Mouse (Mus musculus): ENCODE measurements around the gene Stx6. TPM values are rescaled to one million over a fixed set of nuclear protein-coding genes. Genes with fewer than 3 reads are reported as not detected.

The Stx6 gene
- polyA plus RNA-seq, 1 experiment from 2014 or later: 45.7 TPM

- 84% methylated on average over 12 of the region's 12 CpGs for WGBS
- H3K9me3 ChIP-seq (replicated peaks; ENCODE audit: control insufficient read depth, low read length): no peaks in the 10 kb centered on the region
- no peak overlapping the region for H3K9ac ChIP-seq (ENCODE audit: low read length)
- H3K4me3 ChIP-seq (replicated peaks; ENCODE audit: low read length): no peak overlapping the region
- H3K4me1 ChIP-seq (ENCODE audit: control insufficient read depth, insufficient read depth, low read length): peaks cover 9% of the 10 kb centered on the region
- ATAC-seq (ENCODE audit: insufficient read depth, low FRiP score): no peak
- no peak overlapping the region for H3K4me2 ChIP-seq (ENCODE audit: low read depth, low read length)
- H3K27ac ChIP-seq (ENCODE audit: low read length): no peak overlapping the region
- H3K27me3 ChIP-seq (ENCODE audit: control insufficient read depth, insufficient read depth, low read length): peaks cover 20% of the 10 kb centered on the region
- H3K36me3 ChIP-seq (ENCODE audit: control insufficient read depth, insufficient read depth, low read length): no peaks in the 10 kb centered on the region
Observed at GRCm38 (mm10) chr1:155241701-155242487, 83.4 kb downstream of the Stx6 start.

GRCm38 (mm10) chr1:155242488-155242745, 83.9 kb downstream of the Stx6 start:
- Histone ChIP-seq H3K27me3 (ENCODE audit: control insufficient read depth, insufficient read depth, low read length) (peaks cover 21% of the 10 kb centered on the region), H3K27ac (ENCODE audit: low read length) (no peak overlapping the region), H3K9ac (ENCODE audit: low read length) (no peak overlapping the region), H3K4me2 (ENCODE audit: low read depth, low read length) (no peak overlapping the region), H3K4me3 (replicated peaks; ENCODE audit: low read length) (no peak overlapping the region), H3K9me3 (replicated peaks; ENCODE audit: control insufficient read depth, low read length) (no peaks in the 10 kb centered on the region), H3K36me3 (ENCODE audit: control insufficient read depth, insufficient read depth, low read length) (no peaks in the 10 kb centered on the region), H3K4me1 (ENCODE audit: control insufficient read depth, insufficient read depth, low read length) (peaks cover 7% of the 10 kb centered on the region)
- ATAC-seq (ENCODE audit: insufficient read depth, low FRiP score): no peak
- WGBS: 84% methylated on average over 1 of the region's 1 CpGs

- H3K9ac ChIP-seq (ENCODE audit: low read length): peak within 1 kb of the TSS; percentile 92
- peaks cover 21% of the 10 kb centered on the region for H3K27me3 ChIP-seq (ENCODE audit: control insufficient read depth, insufficient read depth, low read length)
- H3K4me1 ChIP-seq (ENCODE audit: control insufficient read depth, insufficient read depth, low read length): peaks cover 3% of the 10 kb centered on the region; the same call in 1 of the 2 replicates
- H3K36me3 ChIP-seq (ENCODE audit: control insufficient read depth, insufficient read depth, low read length): no peaks in the 10 kb centered on the region
- peak within 1 kb of the TSS; percentile 65 for H3K4me3 ChIP-seq (replicated peaks; ENCODE audit: low read length)
- no peaks in the 10 kb centered on the region for H3K9me3 ChIP-seq (replicated peaks; ENCODE audit: control insufficient read depth, low read length)
- peak; percentile 85 for ATAC-seq (ENCODE audit: insufficient read depth, low FRiP score)
- peak within 1 kb of the TSS; percentile 64 for H3K27ac ChIP-seq (ENCODE audit: low read length)
- 2% methylated on average over 75 of the region's 85 CpGs for WGBS
- H3K4me2 ChIP-seq (ENCODE audit: low read depth, low read length): peak within 1 kb of the TSS; percentile 79
Observed at GRCm38 (mm10) chr1:155243797-155244770, 85.6 kb downstream of the Stx6 start, which contains the start of gene BC034090. Gene BC034090, minus strand, starts transcription at chr1:155244444.

- 10% methylated on average over 29 of the region's 29 CpGs for WGBS
- H3K4me3 ChIP-seq (replicated peaks; ENCODE audit: low read length): peak overlapping the region; percentile 65
- H3K27ac ChIP-seq (ENCODE audit: low read length): peak overlapping the region; percentile 64
Observed at GRCm38 (mm10) chr1:155244771-155245211, 86.3 kb downstream of the Stx6 start.

GRCm38 (mm10) chr1:155245516-155245915, 87.0 kb downstream of the Stx6 start:
- H3K27me3 ChIP-seq (ENCODE audit: control insufficient read depth, insufficient read depth, low read length): peaks cover 21% of the 10 kb centered on the region
- H3K4me2 ChIP-seq (ENCODE audit: low read depth, low read length): peak overlapping the region; percentile 79
- no peak overlapping the region for H3K27ac ChIP-seq (ENCODE audit: low read length)
- H3K4me1 ChIP-seq (ENCODE audit: control insufficient read depth, insufficient read depth, low read length): no peaks in the 10 kb centered on the region; the same call in 1 of the 2 replicates
- no peaks in the 10 kb centered on the region for H3K36me3 ChIP-seq (ENCODE audit: control insufficient read depth, insufficient read depth, low read length)
- H3K4me3 ChIP-seq (replicated peaks; ENCODE audit: low read length): no peak overlapping the region
- no peaks in the 10 kb centered on the region for H3K9me3 ChIP-seq (replicated peaks; ENCODE audit: control insufficient read depth, low read length)
- 74% methylated on average over 7 of the region's 7 CpGs for WGBS
- ATAC-seq (ENCODE audit: insufficient read depth, low FRiP score): no peak
- no peak overlapping the region for H3K9ac ChIP-seq (ENCODE audit: low read length)

More at GRCm38 (mm10) chr1:155244771-155245211, 86.3 kb downstream of the Stx6 start:
- peak overlapping the region; percentile 79 for H3K4me2 ChIP-seq (ENCODE audit: low read depth, low read length)
- H3K36me3 ChIP-seq (ENCODE audit: control insufficient read depth, insufficient read depth, low read length): no peaks in the 10 kb centered on the region
- peak overlapping the region; percentile 92 for H3K9ac ChIP-seq (ENCODE audit: low read length)
- no peaks in the 10 kb centered on the region for H3K9me3 ChIP-seq (replicated peaks; ENCODE audit: control insufficient read depth, low read length)
- peaks cover 21% of the 10 kb centered on the region for H3K27me3 ChIP-seq (ENCODE audit: control insufficient read depth, insufficient read depth, low read length)
- H3K4me1 ChIP-seq (ENCODE audit: control insufficient read depth, insufficient read depth, low read length): peaks cover under 1% of the 10 kb centered on the region; the same call in 1 of the 2 replicates
- 0 out of 2 replicates have a peak, but pooled peaks have one; percentile 36 for ATAC-seq (ENCODE audit: insufficient read depth, low FRiP score)

GRCm38 (mm10) chr1:155247441-155247840, 88.9 kb downstream of the Stx6 start:
- Histone ChIP-seq H3K9me3 (replicated peaks; ENCODE audit: control insufficient read depth, low read length) (no peaks in the 10 kb centered on the region), H3K27me3 (ENCODE audit: control insufficient read depth, insufficient read depth, low read length) (peaks cover 21% of the 10 kb centered on the region), H3K9ac (ENCODE audit: low read length) (no peak overlapping the region), H3K27ac (ENCODE audit: low read length) (no peak overlapping the region), H3K4me3 (replicated peaks; ENCODE audit: low read length) (no peak overlapping the region), H3K4me2 (ENCODE audit: low read depth, low read length) (no peak overlapping the region), H3K36me3 (ENCODE audit: control insufficient read depth, insufficient read depth, low read length) (no peaks in the 10 kb centered on the region), H3K4me1 (ENCODE audit: control insufficient read depth, insufficient read depth, low read length) (no peaks in the 10 kb centered on the region; the same call in 1 of the 2 replicates)
- ATAC-seq (ENCODE audit: insufficient read depth, low FRiP score): no peak
- 21% methylated on average over 5 of the region's 5 CpGs for WGBS

- 42% methylated on average over 5 of the region's 5 CpGs for WGBS
- H3K4me1 ChIP-seq (ENCODE audit: control insufficient read depth, insufficient read depth, low read length): no peaks in the 10 kb centered on the region; the same call in 1 of the 2 replicates
- no peak overlapping the region for H3K9ac ChIP-seq (ENCODE audit: low read length)
- no peaks in the 10 kb centered on the region for H3K36me3 ChIP-seq (ENCODE audit: control insufficient read depth, insufficient read depth, low read length)
- no peaks in the 10 kb centered on the region for H3K9me3 ChIP-seq (replicated peaks; ENCODE audit: control insufficient read depth, low read length)
- H3K4me2 ChIP-seq (ENCODE audit: low read depth, low read length): no peak overlapping the region
- H3K27me3 ChIP-seq (ENCODE audit: control insufficient read depth, insufficient read depth, low read length): peaks cover 20% of the 10 kb centered on the region
- ATAC-seq (ENCODE audit: insufficient read depth, low FRiP score): no peak
- no peak overlapping the region for H3K4me3 ChIP-seq (replicated peaks; ENCODE audit: low read length)
- no peak overlapping the region for H3K27ac ChIP-seq (ENCODE audit: low read length)
Observed at GRCm38 (mm10) chr1:155248041-155248440, 89.5 kb downstream of the Stx6 start.

- no peaks in the 10 kb centered on the region for H3K36me3 ChIP-seq (ENCODE audit: control insufficient read depth, insufficient read depth, low read length)
- H3K9me3 ChIP-seq (replicated peaks; ENCODE audit: control insufficient read depth, low read length): no peaks in the 10 kb centered on the region
- H3K4me1 ChIP-seq (ENCODE audit: control insufficient read depth, insufficient read depth, low read length): no peaks in the 10 kb centered on the region
- H3K27me3 ChIP-seq (ENCODE audit: control insufficient read depth, insufficient read depth, low read length): peaks cover 11% of the 10 kb centered on the region; the same call in 1 of the 2 replicates
- no peak overlapping the region for H3K4me2 ChIP-seq (ENCODE audit: low read depth, low read length)
- WGBS: 49% methylated on average over 5 of the region's 5 CpGs
- H3K4me3 ChIP-seq (replicated peaks; ENCODE audit: low read length): no peak overlapping the region
- no peak for ATAC-seq (ENCODE audit: insufficient read depth, low FRiP score)
- H3K9ac ChIP-seq (ENCODE audit: low read length): no peak overlapping the region
- no peak overlapping the region for H3K27ac ChIP-seq (ENCODE audit: low read length)
Observed at GRCm38 (mm10) chr1:155249896-155250295, 91.4 kb downstream of the Stx6 start.
